Mouse (Mus musculus): ENCODE results near the gene Iqsec3. TPM values are rescaled to one million over a fixed set of nuclear protein-coding genes. Genes with fewer than 3 reads are reported as not detected.

Iqsec3 gene
- polyA plus RNA-seq, 1 experiment from 2014 or later: 0.27 TPM

GRCm38 (mm10) chr6:121453776-121454175 lies 19.7 kb downstream of the Iqsec3 start:
- Histone ChIP-seq H3K27me3 (peaks cover 7% of the 10 kb centered on the region), H3K9ac (no peak overlapping the region), H3K4me2 (no peak overlapping the region), H3K4me1 (peaks cover 10% of the 10 kb centered on the region), H3K36me3 (no peaks in the 10 kb centered on the region), H3K9me3 (no peaks in the 10 kb centered on the region), H3K27ac (no peak overlapping the region), H3K4me3 (no peak overlapping the region)
- 24% methylated on average over 7 of the region's 7 CpGs for WGBS
- ATAC-seq (ENCODE audit: insufficient number of reproducible peaks, insufficient read depth, low FRiP score, low TSS enrichment, low read depth): no peak

- no peaks in the 10 kb centered on the region for H3K9me3 ChIP-seq
- H3K36me3 ChIP-seq: no peaks in the 10 kb centered on the region
- no peak overlapping the region for H3K9ac ChIP-seq
- H3K27ac ChIP-seq: no peak overlapping the region
- 91% methylated on average over 3 of the region's 3 CpGs for WGBS
- no peak overlapping the region for H3K4me3 ChIP-seq
- no peak for ATAC-seq (ENCODE audit: insufficient number of reproducible peaks, insufficient read depth, low FRiP score, low TSS enrichment, low read depth)
- H3K4me1 ChIP-seq: peaks cover 10% of the 10 kb centered on the region
- no peaks in the 10 kb centered on the region for H3K27me3 ChIP-seq
- H3K4me2 ChIP-seq: no peak overlapping the region
Observed at GRCm38 (mm10) chr6:121451703-121452102, 21.8 kb downstream of the Iqsec3 start.

GRCm38 (mm10) chr6:121440696-121441220 lies 32.7 kb downstream of the Iqsec3 start:
- H3K4me3 ChIP-seq: no peak overlapping the region
- no peaks in the 10 kb centered on the region for H3K36me3 ChIP-seq
- H3K27me3 ChIP-seq: no peaks in the 10 kb centered on the region
- WGBS: 17% methylated on average over 5 of the region's 5 CpGs
- H3K4me2 ChIP-seq: no peak overlapping the region
- H3K4me1 ChIP-seq: no peaks in the 10 kb centered on the region
- no peaks in the 10 kb centered on the region for H3K9me3 ChIP-seq
- H3K9ac ChIP-seq: no peak overlapping the region
- no peak overlapping the region for H3K27ac ChIP-seq
- ATAC-seq (ENCODE audit: insufficient number of reproducible peaks, insufficient read depth, low FRiP score, low TSS enrichment, low read depth): no peak

- Histone ChIP-seq H3K9ac (no peak overlapping the region), H3K9me3 (no peaks in the 10 kb centered on the region), H3K4me2 (no peak overlapping the region), H3K36me3 (no peaks in the 10 kb centered on the region), H3K4me3 (no peak overlapping the region), H3K27ac (no peak overlapping the region), H3K4me1 (no peaks in the 10 kb centered on the region), H3K27me3 (peaks cover 13% of the 10 kb centered on the region)
- no peak for ATAC-seq (ENCODE audit: insufficient number of reproducible peaks, insufficient read depth, low FRiP score, low TSS enrichment, low read depth)
- WGBS: 61% methylated on average over 6 of the region's 6 CpGs
Observed at GRCm38 (mm10) chr6:121424830-121425229, 48.6 kb downstream of the Iqsec3 start.

- H3K4me2 ChIP-seq: no peak overlapping the region
- no peaks in the 10 kb centered on the region for H3K9me3 ChIP-seq
- no peak overlapping the region for H3K9ac ChIP-seq
- WGBS: 39% methylated on average over 12 of the region's 12 CpGs
- no peaks in the 10 kb centered on the region for H3K4me1 ChIP-seq
- no peaks in the 10 kb centered on the region for H3K36me3 ChIP-seq
- ATAC-seq (ENCODE audit: insufficient number of reproducible peaks, insufficient read depth, low FRiP score, low TSS enrichment, low read depth): no peak
- no peak overlapping the region for H3K27ac ChIP-seq
- H3K4me3 ChIP-seq: no peak overlapping the region
- peaks cover 13% of the 10 kb centered on the region for H3K27me3 ChIP-seq
Observed at GRCm38 (mm10) chr6:121424403-121424802, 49.1 kb downstream of the Iqsec3 start.

- Histone ChIP-seq H3K27ac (no peak overlapping the region), H3K27me3 (peaks cover 69% of the 10 kb centered on the region), H3K9me3 (no peaks in the 10 kb centered on the region), H3K4me3 (peak overlapping the region; percentile 34), H3K9ac (peak overlapping the region; percentile 40; the same call in 1 of the 2 replicates), H3K4me1 (peaks cover 11% of the 10 kb centered on the region), H3K4me2 (peak overlapping the region; percentile 59), H3K36me3 (no peaks in the 10 kb centered on the region)
- 2% methylated on average over 45 of the region's 46 CpGs for WGBS
- ATAC-seq (ENCODE audit: insufficient number of reproducible peaks, insufficient read depth, low FRiP score, low TSS enrichment, low read depth): no peak
Observed at GRCm38 (mm10) chr6:121412558-121413297, 60.8 kb downstream of the Iqsec3 start.

GRCm38 (mm10) chr6:121407571-121408011 lies 65.9 kb downstream of the Iqsec3 start:
- no peak for ATAC-seq (ENCODE audit: insufficient number of reproducible peaks, insufficient read depth, low FRiP score, low TSS enrichment, low read depth)
- Histone ChIP-seq H3K9me3 (no peaks in the 10 kb centered on the region), H3K4me2 (no peak overlapping the region), H3K4me1 (peaks cover 3% of the 10 kb centered on the region; the same call in 1 of the 2 replicates), H3K4me3 (no peak overlapping the region), H3K27me3 (peaks cover 40% of the 10 kb centered on the region), H3K27ac (no peak overlapping the region), H3K9ac (no peak overlapping the region), H3K36me3 (no peaks in the 10 kb centered on the region)
- 41% methylated on average over 5 of the region's 5 CpGs for WGBS

GRCm38 (mm10) chr6:121405311-121405710 lies 68.2 kb downstream of the Iqsec3 start:
- H3K9me3 ChIP-seq: no peaks in the 10 kb centered on the region
- no peaks in the 10 kb centered on the region for H3K36me3 ChIP-seq
- peaks cover 17% of the 10 kb centered on the region for H3K27me3 ChIP-seq
- H3K4me3 ChIP-seq: no peak overlapping the region
- ATAC-seq (ENCODE audit: insufficient number of reproducible peaks, insufficient read depth, low FRiP score, low TSS enrichment, low read depth): no peak
- H3K9ac ChIP-seq: no peak overlapping the region
- 91% methylated on average over 8 of the region's 8 CpGs for WGBS
- H3K4me2 ChIP-seq: no peak overlapping the region
- H3K4me1 ChIP-seq: no peaks in the 10 kb centered on the region
- H3K27ac ChIP-seq: no peak overlapping the region

- no peak overlapping the region for H3K9ac ChIP-seq
- no peaks in the 10 kb centered on the region for H3K36me3 ChIP-seq
- H3K4me1 ChIP-seq: no peaks in the 10 kb centered on the region
- WGBS: 72% methylated on average over 8 of the region's 8 CpGs
- no peak overlapping the region for H3K4me3 ChIP-seq
- H3K27me3 ChIP-seq: no peaks in the 10 kb centered on the region
- no peak for ATAC-seq (ENCODE audit: insufficient number of reproducible peaks, insufficient read depth, low FRiP score, low TSS enrichment, low read depth)
- no peak overlapping the region for H3K27ac ChIP-seq
- no peaks in the 10 kb centered on the region for H3K9me3 ChIP-seq
- H3K4me2 ChIP-seq: no peak overlapping the region
Observed at GRCm38 (mm10) chr6:121402661-121403244, 70.7 kb downstream of the Iqsec3 start.

- Histone ChIP-seq H3K4me1 (no peaks in the 10 kb centered on the region), H3K4me2 (no peak overlapping the region), H3K36me3 (no peaks in the 10 kb centered on the region), H3K9me3 (no peaks in the 10 kb centered on the region), H3K4me3 (no peak overlapping the region), H3K9ac (no peak overlapping the region), H3K27ac (no peak overlapping the region), H3K27me3 (no peaks in the 10 kb centered on the region)
- no peak for ATAC-seq (ENCODE audit: insufficient number of reproducible peaks, insufficient read depth, low FRiP score, low TSS enrichment, low read depth)
- 84% methylated on average over 14 of the region's 14 CpGs for WGBS
Observed at GRCm38 (mm10) chr6:121401826-121402660, 71.4 kb downstream of the Iqsec3 start.

- no peaks in the 10 kb centered on the region for H3K36me3 ChIP-seq
- no peaks in the 10 kb centered on the region for H3K4me1 ChIP-seq
- no peak overlapping the region for H3K27ac ChIP-seq
- no peaks in the 10 kb centered on the region for H3K27me3 ChIP-seq
- no peaks in the 10 kb centered on the region for H3K9me3 ChIP-seq
- H3K4me2 ChIP-seq: no peak overlapping the region
- no peak overlapping the region for H3K4me3 ChIP-seq
- no peak overlapping the region for H3K9ac ChIP-seq
- 87% methylated on average over 6 of the region's 6 CpGs for WGBS
- ATAC-seq (ENCODE audit: insufficient number of reproducible peaks, insufficient read depth, low FRiP score, low TSS enrichment, low read depth): no peak
Observed at GRCm38 (mm10) chr6:121401140-121401539, 72.3 kb downstream of the Iqsec3 start.

Data from embryonic facial prominence, embryonic 13.5 days (tissue).